7 mouse cellular contexts compared by ENCODE assay signal in the genomic region with DNA sequence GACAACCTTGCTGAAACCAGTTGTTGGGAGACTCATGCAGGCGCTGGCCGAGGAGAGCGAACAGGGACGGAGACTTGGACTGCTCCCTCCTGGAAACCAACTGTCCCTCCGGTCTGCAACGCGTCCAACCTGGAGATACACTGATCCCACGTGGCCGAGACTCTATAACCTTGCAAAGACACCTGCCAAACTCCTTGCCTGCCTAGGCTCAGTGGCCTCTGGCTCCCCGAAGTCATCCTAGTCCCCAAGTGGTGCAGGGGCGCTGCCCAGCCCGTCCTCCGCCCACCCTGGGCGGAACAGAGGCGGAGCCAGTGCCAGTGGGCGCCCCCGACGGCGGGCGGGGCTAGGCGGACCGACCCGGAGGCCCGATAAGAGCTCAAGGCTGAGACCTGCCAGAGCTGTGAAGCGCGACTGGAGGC. TPM values are rescaled to one million over a fixed set of nuclear protein-coding genes. Genes with fewer than 3 reads are reported as not detected.
DNase-seq lines count a peak whose midpoint lies in the region; ATAC-seq and TF ChIP-seq lines count a peak whose summit lies in the region.

A gene (plus strand): TSS at position 345 of the 419 bp plus-strand sequence.

- H3K9ac ChIP-seq in MEL (ENCODE audit: control insufficient read depth, low read depth, low read length, poor library complexity, severe bottlenecking), result peak within 1 kb of the TSS; percentile 26
- H3K9ac ChIP-seq in forebrain, embryonic 13.5 days, result peak within 1 kb of the TSS; percentile 57
- peak within 1 kb of the TSS; percentile 28 for H3K9ac ChIP-seq in intestine, embryonic 15.5 days
- H3K9ac ChIP-seq in liver, embryonic 16.5 days (ENCODE audit: low read depth, low read length), result peak within 1 kb of the TSS; percentile 51

- no peak for TF ChIP-seq CTCF in MEL (IDR thresholded peaks at IDR 0.05 in 2 of 3, conservative IDR thresholded peaks at IDR 0.05 in 1 of 3; ENCODE audit: control insufficient read depth in 1 of 3, insufficient read depth in 1 of 3, low read depth in 2 of 3, low read length in 3 of 3, poor library complexity in 1 of 3, severe bottlenecking in 1 of 3)
- no peak for TF ChIP-seq CTCF in olfactory bulb, adult 2 months (IDR thresholded peaks at IDR 0.05; ENCODE audit: insufficient read depth, low read depth, low read length)

- peak; percentile 85 for DNase-seq in MEL (ENCODE audit: low read depth, low spot score)
- peak; percentile 79 for DNase-seq in adrenal gland, postnatal 25 days
- DNase-seq in cerebellum, postnatal 36 days, result no peak

- no peak for TF ChIP-seq EP300 in MEL (IDR thresholded peaks at IDR 0.05; ENCODE audit: low read depth in 1 of 2, low read length in 2 of 2)

- no peaks in the 10 kb centered on the region for H3K79me2 ChIP-seq in MEL (ENCODE audit: control insufficient read depth, insufficient read depth, low read length, poor library complexity)

- peak within 1 kb of the TSS; percentile 43 to 65 for H3K4me3 ChIP-seq in MEL (ENCODE audit: control insufficient read depth in 1 of 2, insufficient read depth in 1 of 2, low read depth in 2 of 2, low read length in 2 of 2)
- H3K4me3 ChIP-seq in forebrain, embryonic 13.5 days, result peak within 1 kb of the TSS; percentile 45
- peak within 1 kb of the TSS; percentile 40 for H3K4me3 ChIP-seq in intestine, embryonic 15.5 days (replicated peaks)
- H3K4me3 ChIP-seq in liver, embryonic 16.5 days (ENCODE audit: low read depth, low read length), result peak within 1 kb of the TSS; percentile 39
- peak within 1 kb of the TSS; percentile 29 for H3K4me3 ChIP-seq in olfactory bulb, adult 2 months (ENCODE audit: insufficient read depth, low read depth, low read length)

- ATAC-seq in forebrain, embryonic 13.5 days, result peak; percentile 65
- peak; percentile 95 for ATAC-seq in intestine, embryonic 15.5 days
- peak; percentile 96 for ATAC-seq in liver, embryonic 16.5 days (ENCODE audit: low read depth)

- under 1% methylated on average over 26 of the region's 26 CpGs for WGBS in forebrain, embryonic 13.5 days
- WGBS in intestine, embryonic 15.5 days, result 0% methylated on average over 26 of the region's 26 CpGs
- under 1% methylated on average over 26 of the region's 26 CpGs for WGBS in liver, embryonic 16.5 days (ENCODE audit: insufficient replicate concordance)
- whole genome bisulfite sequencing in olfactory bulb, adult 2 months, result 2% methylated on average over 26 of the region's 26 CpGs

- H3K27me3 ChIP-seq in MEL (ENCODE audit: control insufficient read depth in 1 of 2, insufficient read depth in 2 of 2, low read length in 2 of 2), result peaks cover 0 to 1% of the 10 kb centered on the region in 2 experiments; a peak in 1 of 4 replicates
- H3K27me3 ChIP-seq in forebrain, embryonic 13.5 days, result peaks cover 53% of the 10 kb centered on the region
- H3K27me3 ChIP-seq in intestine, embryonic 15.5 days (replicated peaks), result peaks cover 36% of the 10 kb centered on the region
- peaks cover 36% of the 10 kb centered on the region for H3K27me3 ChIP-seq in liver, embryonic 16.5 days (ENCODE audit: control insufficient read depth, insufficient read depth, low read depth, low read length)

- TF ChIP-seq POLR2A in MEL (IDR thresholded peaks at IDR 0.05; ENCODE audit: control insufficient read depth in 1 of 2, insufficient read depth in 1 of 2, low read depth in 1 of 2, low read length in 2 of 2, poor library complexity in 1 of 2), result peak in 1 of 2 experiments; percentile 29; a peak in 1 of 4 replicates
- TF ChIP-seq POLR2A in olfactory bulb, adult 2 months (IDR thresholded peaks at IDR 0.05; ENCODE audit: insufficient read depth, low read depth, low read length), result no peak

- peak within 1 kb of the TSS; percentile 75 for H3K4me2 ChIP-seq in forebrain, embryonic 13.5 days
- peak within 1 kb of the TSS; percentile 83 for H3K4me2 ChIP-seq in intestine, embryonic 15.5 days (replicated peaks)
- H3K4me2 ChIP-seq in liver, embryonic 16.5 days (ENCODE audit: low read depth, low read length), result peak within 1 kb of the TSS; percentile 56

- no peak within 1 kb of the TSS for H3K27ac ChIP-seq in MEL (ENCODE audit: control insufficient read depth, low read depth, low read length)
- no peak within 1 kb of the TSS for H3K27ac ChIP-seq in forebrain, embryonic 13.5 days
- H3K27ac ChIP-seq in intestine, embryonic 15.5 days, result no peak within 1 kb of the TSS
- H3K27ac ChIP-seq in liver, embryonic 16.5 days (ENCODE audit: low read length), result no peak within 1 kb of the TSS
- no peak within 1 kb of the TSS for H3K27ac ChIP-seq in olfactory bulb, adult 2 months (ENCODE audit: insufficient read depth, low read depth, low read length)

- TF ChIP-seq RAD21 in MEL (IDR thresholded peaks at IDR 0.05; ENCODE audit: low read depth, low read length), result no peak

- peaks cover 0 to 15% of the 10 kb centered on the region in 2 experiments; a peak in 3 of 4 replicates for H3K4me1 ChIP-seq in MEL (ENCODE audit: control insufficient read depth in 1 of 2, insufficient read depth in 2 of 2, low read length in 2 of 2)
- H3K4me1 ChIP-seq in forebrain, embryonic 13.5 days, result peaks cover 11% of the 10 kb centered on the region
- peaks cover 8% of the 10 kb centered on the region; the same call in 1 of the 2 replicates for H3K4me1 ChIP-seq in intestine, embryonic 15.5 days (replicated peaks)
- H3K4me1 ChIP-seq in liver, embryonic 16.5 days (ENCODE audit: control insufficient read depth, low read depth, low read length), result peaks cover 22% of the 10 kb centered on the region
- peaks cover 11% of the 10 kb centered on the region for H3K4me1 ChIP-seq in olfactory bulb, adult 2 months (ENCODE audit: control insufficient read depth, insufficient read depth, low read length)

- H3K9me3 ChIP-seq in MEL (replicated peaks; ENCODE audit: insufficient read depth, low read length), result no peaks in the 10 kb centered on the region
- H3K9me3 ChIP-seq in forebrain, embryonic 13.5 days (replicated peaks), result no peaks in the 10 kb centered on the region
- H3K9me3 ChIP-seq in intestine, embryonic 15.5 days, result no peaks in the 10 kb centered on the region
- H3K9me3 ChIP-seq in liver, embryonic 16.5 days (replicated peaks; ENCODE audit: control insufficient read depth, low read length), result no peaks in the 10 kb centered on the region

- H3K36me3 ChIP-seq in MEL (ENCODE audit: control insufficient read depth in 1 of 2, insufficient read depth in 2 of 2, low read length in 2 of 2), result peaks cover 0 to 11% of the 10 kb centered on the region in 2 experiments; a peak in 2 of 4 replicates
- no peaks in the 10 kb centered on the region for H3K36me3 ChIP-seq in forebrain, embryonic 13.5 days (ENCODE audit: poor library complexity, severe bottlenecking)
- no peaks in the 10 kb centered on the region for H3K36me3 ChIP-seq in intestine, embryonic 15.5 days
- H3K36me3 ChIP-seq in liver, embryonic 16.5 days (ENCODE audit: control insufficient read depth, insufficient read depth), result no peaks in the 10 kb centered on the region

TF ChIP-seq in MEL, 35 proteins besides CTCF, POLR2A, EP300 and RAD21:
- TF ChIP-seq SMC3 (IDR thresholded peaks at IDR 0.05; ENCODE audit: low read depth, low read length), result peak; percentile 11; the same call in 1 of the 2 replicates
- TF ChIP-seq CHD1 (IDR thresholded peaks at IDR 0.05; ENCODE audit: low read depth, low read length), result no peak
- no peak for TF ChIP-seq GABPA (IDR thresholded peaks at IDR 0.05; ENCODE audit: low read depth, low read length)
- 0 out of 2 replicates have a peak, but pooled peaks have one; percentile 13 for TF ChIP-seq NRF1 (IDR thresholded peaks at IDR 0.05; ENCODE audit: insufficient read depth, low read depth, low read length, poor library complexity, severe bottlenecking)
- TF ChIP-seq JUND (IDR thresholded peaks at IDR 0.05; ENCODE audit: low read depth, low read length), result no peak
- no peak for TF ChIP-seq CHD2 (IDR thresholded peaks at IDR 0.05; ENCODE audit: low read length)
- no peak for TF ChIP-seq POLR2AphosphoS5 (IDR thresholded peaks at IDR 0.05; ENCODE audit: borderline replicate concordance, low read depth, low read length)
- no peak for TF ChIP-seq ETS1 (IDR thresholded peaks at IDR 0.05; ENCODE audit: low read depth, low read length)
- TF ChIP-seq MAFK (IDR thresholded peaks at IDR 0.05; ENCODE audit: borderline replicate concordance, low read depth, low read length), result no peak
- 0 out of 2 replicates have a peak, but pooled peaks have one; percentile 18 for TF ChIP-seq MAX (IDR thresholded peaks at IDR 0.05; ENCODE audit: low read length)
- TF ChIP-seq POLR2AphosphoS2 (IDR thresholded peaks at IDR 0.05; ENCODE audit: low read length), result no peak
- TF ChIP-seq SIN3A (IDR thresholded peaks at IDR 0.05; ENCODE audit: low read length), result peak; percentile 42; the same call in 1 of the 2 replicates
- TF ChIP-seq MXI1 (IDR thresholded peaks at IDR 0.05; ENCODE audit: low read depth, low read length), result peak; percentile 52
- TF ChIP-seq UBTF (IDR thresholded peaks at IDR 0.05; ENCODE audit: borderline replicate concordance, insufficient read depth, low read depth, low read length), result no peak
- no peak for TF ChIP-seq ZMIZ1 (IDR thresholded peaks at IDR 0.05; ENCODE audit: low read depth, low read length)
- peak; percentile 86; the same call in 1 of the 2 replicates for TF ChIP-seq MAZ (IDR thresholded peaks at IDR 0.05; ENCODE audit: low read depth, low read length)
- TF ChIP-seq ZNF384 (IDR thresholded peaks at IDR 0.05; ENCODE audit: low read depth, low read length), result no peak
- TF ChIP-seq NELFE (IDR thresholded peaks at IDR 0.05; ENCODE audit: low read depth, low read length), result no peak
- TF ChIP-seq USF2 (IDR thresholded peaks at IDR 0.05; ENCODE audit: borderline replicate concordance in 1 of 2, insufficient read depth in 1 of 2, low read depth in 1 of 2, low read length in 2 of 2), result no peak
- TF ChIP-seq ZC3H11A (IDR thresholded peaks at IDR 0.05; ENCODE audit: low read depth, low read length), result no peak
- no peak for TF ChIP-seq TCF12 (IDR thresholded peaks at IDR 0.05; ENCODE audit: low read depth, low read length)
- TF ChIP-seq ZKSCAN1 (IDR thresholded peaks at IDR 0.05; ENCODE audit: low read depth, low read length), result no peak

RNA-seq across cellular contexts. Expression of the gene that starts here (rescaled TPM):
- total RNA-seq in MEL (2012; rRNA removed), result 0.07 and 0.08 TPM in 2 replicates
- under 1 TPM in 1 of 2 experiments, not detected in 1; 0.10 TPM for polyA plus RNA-seq in MEL (2012; ENCODE audit: insufficient read depth in 1 of 2, insufficient read length in 2 of 2, low read depth in 1 of 2, low replicate concordance in 2 of 2, missing spikeins in 1 of 2)
- total RNA-seq in adrenal gland, postnatal 25 days (2021), result 0.12 TPM in 1 of 2 replicates, not detected in the other
- polyA plus RNA-seq in forebrain, embryonic 13.5 days (2015; fragmentation: Nextera tagmentation; extraction: Ambion mirVana), result 0.04 and 0.11 TPM in 2 replicates
- 0.34 and 0.41 TPM in 2 replicates for polyA plus RNA-seq in intestine, embryonic 15.5 days (2015; fragmentation: Nextera tagmentation; extraction: Ambion mirVana)
- 0.63 and 0.67 TPM in 2 replicates for polyA plus RNA-seq in liver, embryonic 16.5 days (2015; fragmentation: Nextera tagmentation; extraction: Ambion mirVana)
- not detected in 2 replicates for polyA plus RNA-seq in olfactory bulb, adult 2 months (2012; ENCODE audit: insufficient read depth, insufficient read length, low replicate concordance, missing spikeins)

Comparison
In these comparisons a context has a peak if more than half of its experiments do, and no peak if none do; other contexts are left out.
1. Peak in DNase-seq, H3K4me3 ChIP-seq and H3K9ac ChIP-seq in MEL; RNA of the gene not detected or under 1 TPM.
2. Peak in DNase-seq in adrenal gland, postnatal 25 days; RNA of the gene not detected or under 1 TPM.
3. Peak in ATAC-seq, H3K4me3 ChIP-seq, H3K9ac ChIP-seq and H3K4me2 ChIP-seq in forebrain, embryonic 13.5 days; RNA of the gene not detected or under 1 TPM.
4. Peak in ATAC-seq, H3K4me3 ChIP-seq, H3K9ac ChIP-seq and H3K4me2 ChIP-seq in intestine, embryonic 15.5 days; RNA of the gene not detected or under 1 TPM.
5. Peak in ATAC-seq, H3K4me3 ChIP-seq, H3K9ac ChIP-seq and H3K4me2 ChIP-seq in liver, embryonic 16.5 days; RNA of the gene not detected or under 1 TPM.